Mouse (Mus musculus) ES-Bruce4 (cell line): Measurements from ENCODE around the gene Cdkl4.

Source experiments
- CTCF ChIP-seq: IDR thresholded peaks from one replicate; pipeline ENCODE4 v1.8.1; 2011; ENCODE audit warnings: low read depth, low read length
- POLR2A ChIP-seq: IDR thresholded peaks from one replicate; pipeline ENCODE4 v1.8.1; 2011; ENCODE audit warnings: low read length; ENCODE audit not compliant: insufficient read depth

GRCm38 (mm10) chr17:80601371-80601770 lies 23.8 kb upstream of the Cdkl4 start:
- TF ChIP-seq CTCF (peak; percentile 81), POLR2A (no peak)
